Mouse (Mus musculus): ENCODE measurements around the gene Crat.
"Not testable (repeated sequence)": the region's sequence is repeated elsewhere in the genome, so short reads cannot be mapped to it uniquely, and the experiment has no call there.

Crat gene

GRCm38 (mm10) chr2:30441518-30442497, 26.2 kb upstream of the Crat start:
- in situ Hi-C loops (cut with MboI; ENCODE audit: low pct_unique_long_range_greater_than_20kb in 1 of 2, low sequenced_read_pairs in 2 of 2, unreplicated experiment in 1 of 2), result loop anchor here in 1 of 2 experiments (10.0 kb wide), 1 partner anchor 313 kb away; no protein-coding TSS in a partner anchor

- in situ Hi-C loops (cut with MboI; ENCODE audit: low pct_unique_long_range_greater_than_20kb in 1 of 2, low sequenced_read_pairs in 2 of 2, unreplicated experiment in 1 of 2), result loop anchor here in 1 of 2 experiments (10.0 kb wide), 1 partner anchor 314 kb away; no protein-coding TSS in a partner anchor
Measured at GRCm38 (mm10) chr2:30440701-30441517, 25.3 kb upstream of the Crat start.

GRCm38 (mm10) chr2:30440211-30440700, 24.6 kb upstream of the Crat start:
- in situ Hi-C loops (cut with MboI; ENCODE audit: low pct_unique_long_range_greater_than_20kb in 1 of 2, low sequenced_read_pairs in 2 of 2, unreplicated experiment in 1 of 2), result loop anchor here in 1 of 2 experiments (10.0 kb wide), 1 partner anchor 315 kb away; no protein-coding TSS in a partner anchor

GRCm38 (mm10) chr2:30439631-30440030, 24.0 kb upstream of the Crat start:
- in situ Hi-C loops (cut with MboI; ENCODE audit: low pct_unique_long_range_greater_than_20kb in 1 of 2, low sequenced_read_pairs in 2 of 2, unreplicated experiment in 1 of 2), result loop anchor here (10.0 kb wide), 2 partner anchors 315 to 355 kb away; no protein-coding TSS in a partner anchor

- in situ Hi-C loops (cut with MboI; ENCODE audit: low pct_unique_long_range_greater_than_20kb in 1 of 2, low sequenced_read_pairs in 2 of 2, unreplicated experiment in 1 of 2), result loop anchor here in 1 of 2 experiments (10.0 kb wide), 1 partner anchor 357 kb away; no protein-coding TSS in a partner anchor
Measured at GRCm38 (mm10) chr2:30437791-30438190, 22.2 kb upstream of the Crat start.

DNA sequence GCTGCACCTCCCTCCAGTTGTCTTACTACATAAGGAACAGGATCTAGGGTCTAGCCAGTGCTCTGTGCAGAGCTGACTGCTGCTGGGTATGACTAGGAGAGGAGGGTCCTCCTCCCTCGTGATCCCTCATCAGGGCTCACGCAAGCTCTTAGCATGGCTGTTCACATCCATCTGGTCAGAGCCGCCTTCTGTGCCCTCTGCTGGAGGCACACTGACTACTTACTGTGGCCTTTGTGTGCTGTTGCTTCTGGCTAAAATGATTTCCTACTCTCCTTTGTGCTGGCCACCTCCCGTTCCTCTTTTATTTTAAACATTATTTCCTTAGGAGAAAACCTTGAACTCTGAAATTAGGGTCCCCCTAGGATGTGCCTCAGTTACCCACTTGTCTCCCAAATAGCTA, 21.2 kb upstream of the Crat start:
- in situ Hi-C loops (cut with MboI; ENCODE audit: low pct_unique_long_range_greater_than_20kb in 1 of 2, low sequenced_read_pairs in 2 of 2, unreplicated experiment in 1 of 2), result loop anchor here in 1 of 2 experiments (10.0 kb wide), 1 partner anchor 358 kb away; no protein-coding TSS in a partner anchor

DNA sequence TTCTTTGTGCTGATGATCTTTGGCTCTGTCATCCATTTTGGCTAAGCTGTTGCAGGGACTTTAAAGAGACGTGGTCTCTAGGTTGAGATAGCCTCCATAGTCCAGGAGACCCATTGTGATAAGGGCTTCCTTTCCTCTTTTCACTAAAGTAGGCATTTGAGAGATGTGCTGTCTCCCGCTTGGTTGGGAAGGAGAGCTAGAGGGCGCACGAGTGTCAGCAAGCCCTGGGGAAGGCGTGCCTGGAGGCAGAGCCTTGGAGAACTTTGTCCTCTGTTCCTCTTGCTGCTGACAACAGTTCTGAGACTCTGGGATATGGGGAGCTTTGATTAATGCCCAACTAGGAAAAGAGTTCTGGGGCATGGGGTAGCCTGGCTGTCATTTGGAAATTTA, 20.5 kb upstream of the Crat start:
- in situ Hi-C loops (cut with MboI; ENCODE audit: low pct_unique_long_range_greater_than_20kb in 1 of 2, low sequenced_read_pairs in 2 of 2, unreplicated experiment in 1 of 2), result loop anchor here in 1 of 2 experiments (10.0 kb wide), 1 partner anchor 359 kb away; no protein-coding TSS in a partner anchor

DNA sequence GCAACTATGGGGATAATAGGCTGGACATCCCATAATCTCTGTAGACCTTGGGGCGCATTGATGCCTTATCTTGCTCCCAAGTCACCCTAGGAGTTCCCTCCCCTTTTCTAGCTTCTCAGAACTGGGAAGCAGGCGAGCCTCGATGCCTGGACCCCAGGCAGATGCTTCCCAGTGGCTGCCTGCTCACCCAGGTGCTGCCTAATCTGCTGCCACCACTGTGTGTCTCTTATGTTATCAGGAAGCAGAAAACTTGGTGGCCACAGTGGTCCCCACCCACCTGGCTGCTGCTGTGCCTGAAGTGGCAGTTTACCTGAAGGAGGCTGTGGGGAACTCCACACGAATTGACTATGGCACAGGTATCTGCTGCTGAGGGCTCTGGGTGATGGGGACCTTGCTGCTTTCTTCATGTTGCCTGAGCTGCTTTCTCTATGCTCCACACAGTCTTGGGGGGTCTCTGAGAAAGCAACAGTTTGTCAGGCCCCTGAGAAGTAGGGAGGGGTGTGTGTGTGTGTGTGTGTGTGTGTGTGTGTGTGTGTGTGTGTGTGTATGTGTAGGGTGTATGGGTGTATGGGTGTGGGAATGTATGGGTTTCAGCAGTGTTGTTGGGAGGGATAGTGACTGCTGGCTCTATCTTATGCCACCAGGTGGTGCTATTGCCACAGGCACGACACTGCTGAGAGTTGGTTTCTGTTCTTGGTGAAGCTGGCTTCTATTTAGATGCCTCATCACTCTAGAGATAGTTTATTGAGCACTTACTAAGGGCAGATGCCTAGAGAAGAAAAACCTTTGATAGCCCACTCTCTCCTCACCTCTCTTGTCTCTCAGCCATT, 19.9 kb upstream of the Crat start:
- in situ Hi-C loops (cut with MboI; ENCODE audit: low pct_unique_long_range_greater_than_20kb in 1 of 2, low sequenced_read_pairs in 2 of 2, unreplicated experiment in 1 of 2), result loop anchor here in 1 of 2 experiments (10.0 kb wide), 1 partner anchor 359 kb away; no protein-coding TSS in a partner anchor

DNA sequence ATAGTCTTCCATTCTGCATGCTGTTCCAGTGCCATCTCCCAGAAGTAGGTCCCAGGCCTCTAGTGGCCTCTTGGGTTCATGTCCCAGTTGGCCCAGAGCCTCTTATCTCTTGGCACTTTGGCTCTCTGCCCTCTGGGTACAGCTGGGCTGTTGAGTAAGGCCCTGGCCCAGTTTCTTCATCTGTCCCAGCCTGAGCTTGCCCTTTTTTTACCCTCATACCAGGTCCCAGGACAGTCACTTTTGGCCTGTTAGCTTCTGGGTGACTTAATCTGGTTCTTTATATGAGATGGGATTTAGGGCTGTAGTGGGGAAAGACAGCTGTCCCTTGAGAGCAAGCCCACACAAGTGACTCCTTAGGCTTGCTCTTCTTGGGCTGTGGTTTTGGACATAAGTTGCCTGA, 13.5 kb upstream of the Crat start:
- in situ Hi-C loops (cut with MboI; ENCODE audit: low pct_unique_long_range_greater_than_20kb in 1 of 2, low sequenced_read_pairs in 2 of 2, unreplicated experiment in 1 of 2), result no loop called here

- in situ Hi-C loops (cut with MboI; ENCODE audit: low pct_unique_long_range_greater_than_20kb in 1 of 2, low sequenced_read_pairs in 2 of 2, unreplicated experiment in 1 of 2), result no loop called here
Measured at GRCm38 (mm10) chr2:30421432-30421831, 5.8 kb upstream of the Crat start.

- in situ Hi-C loops (cut with MboI; ENCODE audit: low pct_unique_long_range_greater_than_20kb in 1 of 2, low sequenced_read_pairs in 2 of 2, unreplicated experiment in 1 of 2), result no loop called here
Measured at GRCm38 (mm10) chr2:30419112-30419511, 3.5 kb upstream of the Crat start.

GRCm38 (mm10) chr2:30418259-30418658, 2.6 kb upstream of the Crat start:
- in situ Hi-C loops (cut with MboI; ENCODE audit: low pct_unique_long_range_greater_than_20kb in 1 of 2, low sequenced_read_pairs in 2 of 2, unreplicated experiment in 1 of 2), result no loop called here

DNA sequence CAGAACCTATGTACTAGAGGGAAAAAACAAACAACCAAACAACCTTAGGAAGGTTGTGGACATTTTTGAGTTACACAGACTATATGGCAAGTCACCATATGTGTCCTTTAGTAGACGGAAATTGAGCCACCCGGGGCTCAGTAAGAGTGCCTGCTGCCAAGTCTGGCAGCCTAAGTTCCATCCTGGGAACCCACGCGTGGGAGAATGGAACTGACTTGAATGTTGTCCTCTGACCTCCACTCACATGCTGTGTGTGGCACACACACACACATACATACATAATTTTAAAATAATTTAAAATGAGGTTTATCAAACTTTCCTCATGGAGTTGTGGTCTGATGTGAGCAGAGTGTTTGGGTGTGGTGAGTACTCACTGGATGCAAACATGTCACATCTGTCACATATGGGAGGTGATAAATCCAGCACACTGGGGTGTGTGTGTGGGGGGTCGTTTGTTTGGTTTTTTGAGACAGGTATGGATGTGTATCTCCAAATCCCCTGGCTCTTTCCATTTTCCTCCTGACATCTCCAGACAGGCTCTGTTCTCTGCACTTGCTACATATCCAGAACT, 2.1 kb upstream of the Crat start:
- in situ Hi-C loops (cut with MboI; ENCODE audit: low pct_unique_long_range_greater_than_20kb in 1 of 2, low sequenced_read_pairs in 2 of 2, unreplicated experiment in 1 of 2), result no loop called here

GRCm38 (mm10) chr2:30417154-30417553, 1.5 kb upstream of the Crat start:
- in situ Hi-C loops (cut with MboI; ENCODE audit: low pct_unique_long_range_greater_than_20kb in 1 of 2, low sequenced_read_pairs in 2 of 2, unreplicated experiment in 1 of 2), result not testable (repeated sequence)

DNA sequence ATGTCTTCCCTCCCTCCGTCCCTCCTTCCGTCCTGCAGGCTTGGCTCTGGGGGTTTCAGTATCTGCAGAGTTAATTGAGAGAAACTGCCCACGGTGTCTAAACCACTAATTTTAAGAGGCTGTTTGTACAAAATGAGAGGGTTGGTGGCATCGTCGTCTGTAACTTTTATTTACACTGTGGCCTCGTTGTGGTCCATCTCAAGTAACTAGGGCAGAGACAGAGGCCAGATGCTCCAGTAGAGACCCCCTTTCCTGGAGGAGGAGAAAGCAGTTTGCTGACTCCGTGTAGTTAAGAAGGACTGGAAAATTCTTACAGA, 994 bp upstream of the Crat start:
- in situ Hi-C loops (cut with MboI; ENCODE audit: low pct_unique_long_range_greater_than_20kb in 1 of 2, low sequenced_read_pairs in 2 of 2, unreplicated experiment in 1 of 2), result no loop called here

DNA sequence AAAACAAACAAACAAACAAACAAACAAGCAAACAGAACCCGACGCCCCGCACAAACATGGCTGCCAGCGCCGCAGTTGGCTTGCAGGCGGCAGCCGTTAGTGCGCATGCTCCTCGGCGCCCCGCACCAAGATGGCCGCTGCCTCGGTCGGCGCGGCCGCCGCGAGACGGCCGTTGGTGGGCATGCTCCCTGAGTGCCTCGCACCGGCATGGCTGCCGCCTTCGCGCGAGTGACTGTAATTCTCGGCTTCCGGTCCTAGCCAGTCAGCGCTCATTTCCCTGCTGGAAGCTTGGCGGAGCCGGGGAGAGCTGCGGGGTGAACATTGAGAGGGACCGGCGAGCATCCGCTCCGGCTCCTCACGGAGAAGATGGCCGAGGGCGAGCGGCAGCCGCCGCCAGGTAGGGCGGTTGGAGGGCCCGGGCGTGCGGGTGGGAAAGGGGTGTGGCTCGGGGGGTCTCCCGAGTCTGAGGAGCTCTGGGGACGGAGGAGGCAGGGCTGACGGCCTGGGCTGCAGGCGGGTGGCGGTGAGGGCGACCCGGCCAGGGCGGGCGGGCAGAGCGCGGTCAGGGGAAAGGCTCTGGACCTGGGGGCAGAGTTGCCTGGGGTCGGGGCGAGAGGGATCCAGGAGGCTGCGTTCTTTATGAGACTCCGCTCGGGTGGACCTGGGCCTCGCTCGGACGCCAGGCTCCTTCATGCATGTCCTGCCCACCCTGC, 479 bp upstream of the Crat start, which contains the start of gene Ptpa:
Gene Ptpa (plus strand): TSS at position 104 of the 713 bp plus-strand sequence.
- in situ Hi-C loops (cut with MboI; ENCODE audit: low pct_unique_long_range_greater_than_20kb in 1 of 2, low sequenced_read_pairs in 2 of 2, unreplicated experiment in 1 of 2), result no loop called here

- in situ Hi-C loops (cut with MboI; ENCODE audit: low pct_unique_long_range_greater_than_20kb in 1 of 2, low sequenced_read_pairs in 2 of 2, unreplicated experiment in 1 of 2), result no loop called here
Measured at GRCm38 (mm10) chr2:30414681-30415080, 932 bp downstream of the Crat start.
